Mouse (Mus musculus) hindbrain, postnatal 0 days (tissue): ENCODE measurements at regions not wholly inside any gene's neighbourhood (a gene's known extent, or its start where the extent isn't known, plus 50 kb on each side); places are given as distances from the start of the nearest gene placed in this dataset.

Source experiments
- ATAC-seq: fragments of 200-750 bp; cut with Nextera tagmentation; 2 replicates; pipeline ENCODE4 v1.8.0; 2017; ENCODE audit warnings: mild to moderate bottlenecking, moderate TSS enrichment, moderate library complexity
- DNase-seq: peaks from one replicate; pipeline ENCODE4 v3.0.0-alpha.2; 2015; ENCODE audit warnings: low spot score
- H3K27ac ChIP-seq: fragments of 300-500 bp; sonication (generic); 2 replicates; pipeline ENCODE4 v1.5.1; 2014; ENCODE audit warnings: mild to moderate bottlenecking
- H3K27me3 ChIP-seq: fragments of 300-500 bp; sonication (generic); 2 replicates; pipeline ENCODE4 v1.6.1; 2014; ENCODE audit warnings: low read length, mixed read lengths; ENCODE audit not compliant: insufficient read depth
- H3K36me3 ChIP-seq: fragments of 300-500 bp; sonication (generic); 2 replicates; pipeline ENCODE4 v1.6.1; 2014; ENCODE audit warnings: low read length, mixed read lengths; ENCODE audit not compliant: insufficient read depth
- H3K4me1 ChIP-seq: fragments of 300-500 bp; sonication (generic); 2 replicates; pipeline ENCODE4 v1.6.1; 2014; ENCODE audit warnings: antibody characterized with exemption, low read length, mixed read lengths; ENCODE audit not compliant: insufficient read depth
- H3K4me2 ChIP-seq: fragments of 300-500 bp; sonication (generic); 2 replicates; pipeline ENCODE4 v1.6.1; 2014; ENCODE audit warnings: low read depth, mild to moderate bottlenecking, low read length, moderate library complexity, mixed read lengths
- H3K4me3 ChIP-seq: fragments of 300-500 bp; sonication (generic); 2 replicates; pipeline ENCODE4 v1.5.1; 2014; ENCODE audit warnings: low read length
- H3K9ac ChIP-seq: fragments of 300-500 bp; sonication (generic); replicated peaks from 2 replicates; pipeline ENCODE4 v1.6.1; 2014; ENCODE audit warnings: mild to moderate bottlenecking, low read length, moderate library complexity, mixed read lengths
- H3K9me3 ChIP-seq: fragments of 300-500 bp; sonication (generic); 2 replicates; pipeline ENCODE4 v1.6.1; 2016; ENCODE audit warnings: low read length, mixed read lengths
- CTCF ChIP-seq: IDR thresholded peaks from 2 replicates; pipeline ENCODE4 v1.5.1; 2016; ENCODE audit warnings: antibody characterized with exemption, control low read depth, low read depth
- WGBS: fragments of 180-500 bp; shearing (Covaris S2); extraction: QIAGEN DNeasy Blood & Tissue Kit; methylation state at CpG from one replicate; pipeline ENCODE4 v1.1.7; 2014; 5-methylcytosine and 5-hydroxymethylcytosine counted together

- no peak for TF ChIP-seq CTCF
- no peaks in the 10 kb centered on the region for H3K27me3 ChIP-seq
- H3K27ac ChIP-seq, result no peak overlapping the region
- no peaks in the 10 kb centered on the region for H3K4me1 ChIP-seq
- H3K9me3 ChIP-seq, result no peaks in the 10 kb centered on the region
- no peak overlapping the region for H3K4me3 ChIP-seq
- no peak overlapping the region for H3K4me2 ChIP-seq
- H3K9ac ChIP-seq, result no peak overlapping the region
- DNase-seq (no peak), ATAC-seq (no peak)
- H3K36me3 ChIP-seq, result no peaks in the 10 kb centered on the region
These were observed 497.2 kb downstream of the Pla2g4a start for GRCm38 (mm10) chr1:149463930-149464329.

DNA sequence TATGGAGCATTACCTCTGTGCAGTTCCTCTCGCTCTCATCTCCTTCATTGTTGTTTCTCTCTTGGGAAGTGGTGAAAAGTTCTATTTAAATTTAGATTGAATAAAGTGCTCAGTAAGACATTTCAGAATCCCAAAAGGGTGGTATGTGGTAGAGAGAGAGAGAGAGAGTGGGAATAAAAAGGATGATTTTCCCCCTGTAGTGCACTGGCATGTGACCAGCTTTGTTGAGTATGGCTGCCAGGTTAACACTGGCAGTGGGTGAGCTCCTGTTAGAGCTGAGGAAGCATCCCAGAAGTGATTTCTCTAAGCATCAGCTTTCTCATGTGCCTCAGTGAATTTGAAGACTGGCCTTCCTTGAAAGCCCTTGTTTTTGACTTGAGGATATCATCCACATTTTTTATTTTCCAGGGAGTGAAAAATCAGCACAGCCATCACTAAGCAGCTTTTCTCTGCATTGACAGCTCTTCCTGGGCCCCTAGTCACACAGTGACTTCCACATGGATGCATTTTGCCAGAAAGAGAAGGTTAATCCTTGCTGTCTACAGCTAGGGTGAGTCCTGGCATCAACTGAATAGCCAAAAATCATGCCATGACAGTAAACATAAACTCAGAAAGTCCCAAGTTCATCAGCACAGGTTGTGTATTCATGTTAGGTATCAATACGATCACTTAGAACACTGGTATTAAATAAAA lies 511.1 kb downstream of the Pla2g4a start:
- ATAC-seq (peak; percentile 87), DNase-seq (peak; percentile 70)
- no peak overlapping the region for H3K4me2 ChIP-seq
- no peaks in the 10 kb centered on the region for H3K9me3 ChIP-seq
- no peaks in the 10 kb centered on the region for H3K4me1 ChIP-seq
- H3K27ac ChIP-seq, result peak overlapping the region; percentile 66
- no peaks in the 10 kb centered on the region for H3K27me3 ChIP-seq
- no peak for TF ChIP-seq CTCF
- H3K4me3 ChIP-seq, result no peak overlapping the region
- WGBS, result 63% methylated on average over 2 of the region's 2 CpGs
- H3K9ac ChIP-seq, result no peak overlapping the region
- no peaks in the 10 kb centered on the region for H3K36me3 ChIP-seq

- no peak for TF ChIP-seq CTCF
- peak; percentile 53 for DNase-seq
- no peaks in the 10 kb centered on the region for H3K9me3 ChIP-seq
- no peak overlapping the region for H3K9ac ChIP-seq
- H3K36me3 ChIP-seq, result no peaks in the 10 kb centered on the region
- H3K27ac ChIP-seq, result peak overlapping the region; percentile 52; the same call in 1 of the 2 replicates
- no peaks in the 10 kb centered on the region for H3K27me3 ChIP-seq
- peak; percentile 58; the same call in 1 of the 2 replicates for ATAC-seq
- no peak overlapping the region for H3K4me2 ChIP-seq
- H3K4me3 ChIP-seq, result no peak overlapping the region
- WGBS, result 56% methylated on average over 5 of the region's 5 CpGs
- no peaks in the 10 kb centered on the region for H3K4me1 ChIP-seq
These were observed 512.6 kb downstream of the Pla2g4a start for GRCm38 (mm10) chr1:149448516-149448915.

DNA sequence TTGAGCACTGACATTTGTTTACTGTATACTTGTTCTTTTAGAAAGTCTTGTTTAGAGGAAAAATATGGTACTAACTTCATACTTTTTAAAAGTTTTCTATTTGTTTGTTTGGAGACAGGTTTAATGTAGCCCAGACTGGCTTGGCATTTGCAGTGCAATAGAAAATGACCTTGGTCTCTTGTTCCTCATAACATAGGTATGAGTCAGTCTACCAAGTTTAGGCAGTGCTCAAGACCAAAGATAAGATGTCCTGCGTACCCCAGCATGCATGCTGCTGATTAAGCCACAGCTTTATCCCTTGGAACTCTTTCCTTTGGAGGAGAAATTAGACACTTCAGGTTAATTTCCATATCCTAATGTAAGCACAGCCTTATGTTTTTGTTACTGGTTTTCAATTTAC lies 550.1 kb downstream of the Pla2g4a start:
- Histone ChIP-seq H3K4me2 (no peak overlapping the region), H3K9me3 (no peaks in the 10 kb centered on the region), H3K4me3 (no peak overlapping the region), H3K27ac (no peak overlapping the region), H3K36me3 (no peaks in the 10 kb centered on the region), H3K9ac (no peak overlapping the region), H3K4me1 (no peaks in the 10 kb centered on the region), H3K27me3 (no peaks in the 10 kb centered on the region)
- ATAC-seq, result no peak
- TF ChIP-seq CTCF, result no peak
- no peak for DNase-seq
- WGBS, result 86% methylated on average over 1 of the region's 1 CpGs

DNA sequence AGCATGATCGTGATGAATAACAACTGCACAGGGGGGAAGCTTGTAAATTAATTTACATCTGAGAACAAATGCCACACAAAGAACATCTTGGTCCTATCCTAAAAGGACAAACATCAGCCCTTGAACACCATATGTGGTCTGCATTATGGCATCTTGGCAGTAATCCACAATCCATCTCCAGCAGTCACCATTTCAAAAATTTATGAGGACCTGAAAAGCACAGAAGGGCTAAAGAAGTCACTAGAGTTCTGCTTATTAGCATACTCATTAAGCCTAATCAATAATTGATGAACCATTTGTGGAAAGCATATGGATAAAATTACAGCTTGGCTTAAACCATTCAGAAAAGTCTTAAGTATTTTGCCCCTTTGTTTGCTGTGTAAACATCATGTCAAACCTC lies 555.7 kb downstream of the Pla2g4a start:
- Histone ChIP-seq H3K4me2 (no peak overlapping the region), H3K36me3 (no peaks in the 10 kb centered on the region), H3K4me1 (no peaks in the 10 kb centered on the region), H3K9me3 (no peaks in the 10 kb centered on the region), H3K9ac (no peak overlapping the region), H3K27ac (no peak overlapping the region), H3K4me3 (no peak overlapping the region), H3K27me3 (no peaks in the 10 kb centered on the region)
- WGBS, result 26% methylated on average over 1 of the region's 1 CpGs
- ATAC-seq (0 out of 2 replicates have a peak, but pooled peaks have one; percentile 24), DNase-seq (peak; percentile 54)
- TF ChIP-seq CTCF, result no peak

DNA sequence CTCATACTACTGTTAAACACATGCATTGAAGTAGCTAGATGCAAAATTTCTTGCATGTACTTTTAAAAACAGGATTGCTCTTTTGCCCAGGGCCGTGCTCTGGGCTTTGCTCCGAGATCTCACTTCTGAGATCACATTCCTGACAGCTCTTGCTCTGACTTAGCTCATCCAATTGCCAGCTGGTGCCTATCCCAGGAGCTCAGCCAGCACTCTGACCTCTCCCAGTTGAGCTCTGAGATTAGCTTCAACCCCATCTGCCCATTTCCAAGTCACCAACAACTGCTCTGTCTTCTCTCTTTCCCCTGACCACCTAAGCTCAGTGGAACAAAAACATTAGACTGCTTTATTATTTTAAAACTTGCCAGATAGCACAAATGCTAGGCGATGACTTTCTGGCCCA lies 572.4 kb downstream of the Pla2g4a start:
- WGBS, result 64% methylated on average over 3 of the region's 3 CpGs
- Histone ChIP-seq H3K9ac (no peak overlapping the region), H3K4me3 (no peak overlapping the region), H3K4me2 (no peak overlapping the region), H3K27ac (no peak overlapping the region), H3K4me1 (no peaks in the 10 kb centered on the region), H3K27me3 (no peaks in the 10 kb centered on the region), H3K36me3 (no peaks in the 10 kb centered on the region), H3K9me3 (no peaks in the 10 kb centered on the region)
- no peak for TF ChIP-seq CTCF
- ATAC-seq (no peak), DNase-seq (peak; percentile 38)

DNA sequence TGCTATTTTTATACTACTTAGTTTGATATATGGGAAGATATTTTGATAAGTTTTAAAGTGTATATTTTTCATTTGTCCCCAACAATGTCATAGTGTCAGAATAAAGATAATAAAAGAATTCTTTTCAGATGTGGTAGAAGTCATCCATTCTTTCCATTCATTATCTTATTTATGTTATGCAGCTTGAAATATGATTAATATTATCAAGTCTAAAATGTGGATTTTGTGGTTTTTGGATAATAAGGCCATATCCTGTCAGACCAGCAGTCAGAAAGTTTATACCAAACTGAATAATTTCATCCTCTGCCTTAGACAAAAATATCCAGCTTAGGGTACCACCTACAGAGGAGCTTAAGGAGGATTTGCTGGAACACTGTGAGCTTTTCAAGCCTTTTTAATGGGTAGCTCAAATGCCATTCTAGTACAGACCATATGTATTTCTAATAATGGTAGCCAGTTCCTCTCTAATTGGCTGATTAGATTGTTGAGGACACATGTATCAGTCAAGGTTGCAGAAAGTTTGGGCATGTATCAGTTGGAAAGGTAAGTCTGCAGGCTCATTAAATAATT lies 609.7 kb downstream of the Pla2g4a start:
- no peaks in the 10 kb centered on the region for H3K4me1 ChIP-seq
- H3K36me3 ChIP-seq, result no peaks in the 10 kb centered on the region
- ATAC-seq, result no peak
- no peaks in the 10 kb centered on the region for H3K27me3 ChIP-seq
- H3K9ac ChIP-seq, result no peak overlapping the region
- no peaks in the 10 kb centered on the region for H3K9me3 ChIP-seq
- no peak overlapping the region for H3K27ac ChIP-seq
- H3K4me3 ChIP-seq, result no peak overlapping the region
- no peak overlapping the region for H3K4me2 ChIP-seq
- no peak for DNase-seq
- no peak for TF ChIP-seq CTCF
